Mouse (Mus musculus) layer of hippocampus, adult 9-10 months (tissue): ENCODE data around the gene Dusp3.
A peak's percentile ranks its signal among the peaks of the same experiment; 100 is the strongest.
"Not testable (repeated sequence)": the region's sequence is repeated elsewhere in the genome, so short reads cannot be mapped to it uniquely, and the experiment has no call there.

Source experiments
- DNase-seq: peaks from one replicate; pipeline ENCODE4 v3.0.0; 2022; ENCODE audit warnings: low spot score

Dusp3 gene

GRCm38 (mm10) chr11:102010140-102010539 lies 23.3 kb upstream of the Dusp3 start:
- no peak for DNase-seq

- DNase-seq = no peak
These were observed 22.3 kb upstream of the Dusp3 start for GRCm38 (mm10) chr11:102008954-102009637.

- DNase-seq = no peak
These were observed 21.6 kb upstream of the Dusp3 start for GRCm38 (mm10) chr11:102008372-102008771.

GRCm38 (mm10) chr11:102006688-102007087 lies 19.9 kb upstream of the Dusp3 start:
- no peak for DNase-seq

GRCm38 (mm10) chr11:102006271-102006670 lies 19.5 kb upstream of the Dusp3 start:
- no peak for DNase-seq

DNA sequence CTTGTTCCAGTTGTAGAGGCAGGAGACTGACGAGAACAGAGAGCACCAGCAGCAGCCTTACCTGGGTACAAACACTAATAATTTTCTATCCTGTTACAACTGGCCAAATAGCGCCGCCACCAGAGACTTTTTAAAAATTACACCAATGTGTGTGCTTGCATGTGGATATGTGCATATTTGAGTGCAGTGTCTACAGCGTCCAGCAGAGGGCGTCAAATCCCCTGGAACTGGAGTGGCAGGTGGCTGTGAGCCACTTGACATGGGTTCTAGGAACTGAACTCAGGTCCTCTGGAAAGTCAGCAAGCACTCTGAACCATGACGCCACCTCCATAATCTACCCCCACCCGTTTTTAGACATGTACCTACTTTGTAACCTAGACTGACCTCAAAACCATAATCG lies 17.4 kb upstream of the Dusp3 start:
- no peak for DNase-seq

- no peak for DNase-seq
These were observed 12.7 kb upstream of the Dusp3 start for GRCm38 (mm10) chr11:101999466-101999865.

DNA sequence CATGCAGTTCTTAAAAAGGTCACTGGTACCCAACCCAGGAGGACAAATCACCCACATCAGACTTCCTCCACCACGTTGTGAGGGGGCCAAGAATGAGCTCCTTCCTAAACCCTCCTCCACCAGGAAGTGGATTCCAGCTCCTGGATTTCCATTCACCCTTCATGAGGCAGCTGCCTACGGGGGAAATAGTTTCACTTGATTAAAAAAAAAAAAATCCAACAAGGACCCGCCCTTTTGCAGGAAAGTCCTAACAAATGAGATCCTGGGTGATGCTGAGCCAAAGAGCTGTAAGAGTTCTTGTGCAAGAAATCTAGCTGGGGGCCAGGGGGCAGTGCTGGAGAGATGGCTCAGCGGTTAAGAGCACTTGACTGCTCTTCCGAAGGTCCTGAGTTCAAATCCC lies 11.4 kb upstream of the Dusp3 start:
- no peak for DNase-seq

DNA sequence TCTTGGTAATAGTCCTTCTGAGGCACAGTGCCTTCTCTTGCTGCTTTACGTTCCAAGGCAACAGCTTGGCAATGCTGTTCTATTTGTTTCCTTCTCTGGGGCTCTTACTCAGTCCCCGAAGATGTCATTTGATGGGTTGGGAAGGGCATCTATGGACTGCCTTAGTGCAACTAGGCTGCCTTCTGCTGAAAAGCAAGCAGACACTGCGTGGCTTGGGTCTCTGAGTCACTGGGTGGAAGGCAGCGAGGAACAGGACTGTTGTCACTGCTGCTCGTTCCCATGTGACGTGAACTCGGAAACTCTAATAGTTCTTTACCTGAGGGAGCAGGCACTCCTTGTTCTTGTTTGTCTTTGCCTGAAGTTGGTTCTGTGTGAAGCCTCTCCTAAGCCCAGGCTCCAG lies 9.1 kb upstream of the Dusp3 start:
- no peak for DNase-seq

- no peak for DNase-seq
These were observed 7.3 kb upstream of the Dusp3 start for GRCm38 (mm10) chr11:101994100-101994499.

DNA sequence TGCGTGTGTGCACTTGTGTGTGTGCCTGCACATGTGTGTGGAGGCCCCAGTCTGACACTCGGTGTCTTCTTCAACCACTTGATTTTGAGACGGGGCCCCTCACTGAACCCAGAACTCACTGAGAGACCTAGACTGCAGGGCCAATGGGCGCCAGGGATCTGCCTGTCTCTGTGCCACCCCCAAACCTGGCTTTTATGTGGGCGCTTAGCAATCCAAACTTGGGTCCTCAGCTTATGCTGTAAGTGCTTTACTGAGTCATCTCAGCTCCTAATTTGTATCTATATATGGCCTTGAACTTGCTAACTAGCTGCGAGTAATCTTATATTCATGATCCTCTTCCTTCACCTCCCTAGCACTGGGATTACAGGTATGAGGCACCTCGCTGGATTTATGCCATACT lies 5.6 kb upstream of the Dusp3 start:
- no peak for DNase-seq

DNA sequence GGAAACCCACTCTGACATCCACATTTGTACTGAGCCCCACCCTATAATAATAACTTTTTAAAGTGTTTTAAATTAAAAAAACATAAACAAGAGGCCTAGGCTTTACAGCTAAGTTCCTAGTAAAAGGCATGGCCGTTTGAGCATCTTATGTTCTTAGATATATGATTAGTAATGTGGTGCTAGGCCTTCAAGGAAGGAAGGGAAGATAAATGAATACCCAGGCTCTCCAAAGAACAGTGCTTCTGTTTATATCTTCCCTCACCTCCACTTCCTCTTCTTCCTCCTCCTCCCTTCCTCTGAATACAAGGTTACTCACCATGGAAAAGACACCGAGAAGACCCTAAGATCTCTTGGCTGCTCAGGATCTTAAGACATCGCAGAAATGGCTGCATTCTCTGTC lies 5.0 kb upstream of the Dusp3 start:
- DNase-seq = no peak

DNA sequence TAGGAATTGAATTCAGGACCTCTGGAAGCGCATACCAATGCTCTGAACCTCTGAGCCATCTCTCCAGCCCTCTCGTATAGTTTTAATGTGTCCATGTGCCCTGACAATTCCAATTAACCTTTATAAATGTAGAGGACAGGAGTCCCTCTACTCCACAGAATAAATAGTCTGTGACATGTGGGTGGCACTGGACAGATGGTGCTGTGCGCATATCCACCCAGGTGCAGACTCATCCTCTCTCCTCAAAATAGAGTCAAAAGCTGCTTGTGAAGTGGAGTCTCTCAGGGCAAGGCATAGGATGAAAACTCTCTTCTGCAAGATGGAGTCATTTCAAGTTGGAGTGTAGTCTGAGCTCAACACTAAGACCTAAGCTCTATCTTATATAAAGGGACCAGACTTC lies 3.4 kb upstream of the Dusp3 start:
- DNase-seq = no peak

DNA sequence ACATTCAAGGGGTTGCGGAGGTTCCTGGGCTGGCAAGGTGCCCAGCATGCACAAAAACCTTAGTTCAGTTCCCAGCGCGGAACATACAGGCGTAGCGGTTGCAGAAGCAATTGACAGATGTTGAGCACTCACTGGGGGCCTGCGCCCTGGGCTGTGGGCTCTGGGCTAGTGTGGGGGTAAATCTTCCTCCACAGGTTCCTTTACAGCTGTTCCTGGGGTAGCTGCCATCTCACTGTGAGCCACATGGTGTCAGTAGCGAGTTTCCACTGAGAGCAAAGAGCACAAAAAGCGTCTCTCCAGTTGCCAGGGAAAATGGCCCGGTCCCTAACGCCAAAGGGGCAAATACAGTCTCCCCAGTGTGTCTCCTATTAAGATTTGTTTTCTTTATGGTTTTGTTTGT lies 823 bp downstream of the Dusp3 start:
- peak; percentile 89 for DNase-seq

DNA sequence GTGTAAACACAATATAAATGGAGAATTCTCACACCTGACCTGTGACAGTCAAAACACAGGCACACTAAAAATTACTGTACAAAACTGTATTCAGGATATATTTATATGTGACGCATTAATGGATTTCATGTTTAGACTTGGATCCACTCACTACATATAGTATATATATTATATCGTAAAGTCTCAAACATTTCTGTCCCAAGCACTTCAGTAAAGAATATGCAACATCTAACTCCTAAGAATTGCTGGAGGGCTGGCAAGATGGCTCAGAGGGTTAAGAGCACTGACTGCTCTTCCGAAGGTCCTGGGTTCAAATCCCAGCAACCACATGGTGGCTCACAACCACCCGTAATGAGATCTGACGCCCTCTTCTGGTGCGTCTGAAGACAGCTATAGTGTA lies 1.4 kb downstream of the Dusp3 start:
- not testable (repeated sequence) for DNase-seq

DNA sequence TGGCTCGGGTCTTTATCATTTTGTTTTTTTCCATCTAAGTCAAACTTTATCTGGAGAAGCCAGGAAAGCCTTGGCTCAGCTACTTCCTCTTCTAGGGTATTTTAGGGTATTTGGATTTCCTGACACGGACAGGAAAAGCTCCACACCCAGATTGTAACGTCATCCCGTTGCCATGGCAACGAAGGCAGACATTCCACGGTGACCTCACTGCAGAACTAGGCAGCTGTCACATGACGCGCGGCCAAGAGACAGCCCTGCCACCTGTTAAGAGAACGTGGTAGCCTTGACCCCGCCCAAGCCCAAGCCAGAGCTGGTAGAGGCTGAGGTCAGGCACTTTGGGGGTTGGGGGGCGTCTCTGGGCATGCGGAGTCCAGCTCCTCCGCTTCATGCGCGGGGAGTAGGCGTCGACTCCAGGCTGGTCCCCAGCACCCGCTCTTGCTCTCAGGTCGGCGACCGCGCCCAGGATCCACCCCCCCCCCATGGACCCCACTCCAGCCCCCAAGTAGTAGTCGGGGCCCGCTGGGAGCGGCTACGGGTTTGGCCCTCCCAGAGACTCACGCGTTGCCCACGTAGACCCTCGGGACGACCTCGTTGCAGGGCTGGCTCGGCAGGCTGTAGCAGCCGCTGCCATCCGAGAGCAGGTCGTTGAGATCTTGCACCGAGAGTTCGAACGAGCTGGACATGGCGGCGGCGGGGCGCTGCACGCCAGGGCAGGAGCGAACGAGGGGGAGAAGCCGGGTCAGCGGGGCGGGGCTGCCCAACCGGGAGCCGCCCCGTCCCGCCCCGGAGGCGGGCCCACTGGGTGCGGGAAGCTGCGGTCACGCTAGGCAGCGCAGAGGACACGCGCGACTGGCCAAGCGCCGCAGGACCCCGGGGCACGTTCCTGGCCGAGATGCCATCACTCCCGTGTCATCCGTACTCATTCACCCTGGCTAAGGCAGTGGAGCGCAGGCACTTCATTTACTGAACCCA lies 2.5 kb downstream of the Dusp3 start, which contains the start of gene Cfap97d1:
Gene Cfap97d1 (plus strand): TSS at position 226 of the 972 bp plus-strand sequence.
- DNase-seq = peak; percentile 94

DNA sequence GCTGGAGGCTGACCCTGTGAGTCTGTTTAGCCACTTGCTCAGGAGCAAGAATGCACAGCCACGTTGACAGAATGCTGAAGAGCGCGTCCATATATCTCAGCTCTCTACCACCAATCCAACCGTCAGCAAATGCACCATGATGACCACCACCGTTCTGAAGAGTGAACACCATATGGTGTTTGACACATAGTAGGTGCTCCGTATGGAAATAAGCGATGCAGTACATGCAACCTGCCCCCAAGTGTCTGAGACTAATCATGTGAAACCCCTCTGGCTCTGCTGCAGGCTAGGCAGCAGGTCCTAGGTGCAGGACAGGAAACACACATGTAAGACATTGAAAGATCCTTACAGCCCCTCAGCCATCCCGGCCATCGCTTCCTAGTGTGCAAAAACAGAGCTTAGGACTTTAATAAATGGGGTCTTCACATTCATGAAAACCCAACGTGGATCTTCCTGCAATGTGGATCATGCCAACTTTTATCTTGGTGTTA lies 3.3 kb downstream of the Dusp3 start:
- DNase-seq = no peak

DNA sequence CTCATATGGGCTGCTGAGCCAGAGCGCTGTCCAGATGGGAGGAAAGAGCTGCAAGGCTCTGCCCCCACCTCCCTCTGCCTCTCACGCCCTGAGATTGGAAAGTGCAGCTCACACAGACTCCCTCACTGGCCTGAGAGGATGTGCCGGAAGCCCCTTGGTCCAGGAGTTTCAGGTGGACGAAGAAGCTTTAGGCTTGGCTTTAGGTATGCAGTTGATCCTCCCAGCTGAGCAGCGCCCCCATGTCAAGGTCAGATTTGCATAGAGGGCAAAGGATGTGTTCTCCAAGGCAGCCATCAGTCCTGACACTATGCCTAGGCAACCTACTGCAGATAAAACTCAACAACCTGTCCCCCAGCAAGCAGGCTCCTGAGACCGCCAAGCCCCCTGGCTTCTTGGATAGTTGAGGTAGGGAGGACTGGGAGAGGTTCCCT lies 3.8 kb downstream of the Dusp3 start:
- DNase-seq = no peak

DNA sequence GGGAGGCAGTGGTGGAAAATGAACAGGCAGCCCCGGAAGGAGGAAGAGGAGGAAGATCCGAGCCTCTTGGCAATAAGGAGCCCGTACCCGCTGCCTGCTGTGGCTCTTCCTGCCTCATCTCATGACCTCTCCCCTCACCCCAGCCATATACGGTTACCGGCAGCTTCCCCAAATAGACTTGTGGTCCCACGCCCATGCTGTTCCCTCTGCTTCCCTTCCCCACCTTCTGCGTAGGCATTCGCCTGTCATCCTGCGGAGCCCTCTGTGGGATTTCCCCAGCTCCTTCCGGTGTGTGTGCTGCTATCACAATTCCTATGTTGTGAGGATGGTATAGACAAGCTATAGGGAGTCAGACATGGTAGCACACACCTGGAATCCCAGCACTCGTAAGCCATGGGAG lies 5.0 kb downstream of the Dusp3 start:
- DNase-seq = no peak

DNA sequence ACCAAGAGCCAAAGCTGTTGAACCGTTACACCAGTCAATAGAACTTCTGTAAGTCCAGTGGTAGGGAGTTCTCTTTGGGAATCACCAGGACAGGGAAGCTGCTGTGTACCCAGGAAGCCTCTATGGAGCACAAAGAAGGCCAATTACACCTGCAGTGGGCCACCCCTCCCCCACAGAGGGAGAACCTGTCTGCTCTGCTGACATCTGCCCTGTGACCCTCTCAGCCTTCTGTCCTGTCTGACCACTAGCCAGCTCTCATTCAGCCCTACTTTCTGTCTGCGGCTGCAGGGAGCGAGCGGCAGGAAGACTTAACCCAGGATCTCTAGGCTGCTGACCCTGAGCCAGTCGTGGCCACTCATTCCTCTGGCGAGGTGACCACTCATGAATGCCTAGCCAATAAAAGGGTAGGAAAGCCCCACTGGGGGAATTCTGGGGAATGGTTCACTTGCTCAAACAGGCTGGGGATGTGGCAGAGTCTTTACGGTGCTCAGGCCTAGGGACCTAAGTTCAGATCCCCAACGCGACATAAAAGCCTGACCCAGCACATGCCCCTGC lies 6.1 kb downstream of the Dusp3 start:
- DNase-seq = no peak

DNA sequence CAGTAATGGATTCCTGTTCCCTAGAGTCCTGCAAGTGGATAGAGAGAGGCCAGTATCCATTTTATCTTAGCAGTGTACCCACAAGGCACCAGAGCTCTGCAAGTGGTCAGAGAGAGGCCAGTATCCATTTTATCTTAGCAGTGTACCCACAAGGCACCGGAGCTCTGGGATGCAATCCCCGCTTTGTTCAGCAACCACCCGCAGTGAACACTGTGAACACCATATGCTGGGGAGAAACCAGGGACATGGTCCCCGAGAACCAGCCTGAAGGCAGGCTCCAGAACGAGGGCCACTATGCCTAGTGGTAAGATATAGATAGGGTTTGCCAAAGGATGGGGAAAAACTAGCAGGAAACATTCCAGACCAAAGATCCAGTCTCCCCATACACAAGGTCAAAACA lies 7.7 kb downstream of the Dusp3 start:
- no peak for DNase-seq

GRCm38 (mm10) chr11:101976949-101977348 lies 9.9 kb downstream of the Dusp3 start:
- no peak for DNase-seq

GRCm38 (mm10) chr11:101974923-101975322 lies 11.9 kb downstream of the Dusp3 start:
- DNase-seq = no peak
